Mouse (Mus musculus): ENCODE results near the gene Copb1. TPM values are rescaled to one million over a fixed set of nuclear protein-coding genes. Genes with fewer than 3 reads are reported as not detected.

Gene Copb1
- polyA plus RNA-seq, 1 experiment from 2014 or later, result 129 TPM

GRCm38 (mm10) chr7:114275372-114276004, 21.0 kb upstream of the Copb1 start:
- TF ChIP-seq CTCF (IDR thresholded peaks at IDR 0.05; ENCODE audit: low read depth), result no peak
- peak overlapping the region; percentile 88 for H3K4me3 ChIP-seq (ENCODE audit: low read depth, low read length)
- peak overlapping the region; percentile 31; the same call in 1 of the 2 replicates for H3K27ac ChIP-seq (ENCODE audit: low read depth)
- no peaks in the 10 kb centered on the region for H3K27me3 ChIP-seq (ENCODE audit: insufficient read depth, low read length)
- H3K9me3 ChIP-seq (ENCODE audit: low read depth, low read length), result no peaks in the 10 kb centered on the region
- H3K36me3 ChIP-seq (ENCODE audit: insufficient read depth), result peaks cover 39% of the 10 kb centered on the region
- ATAC-seq (ENCODE audit: insufficient read depth) (peak; percentile 70; the same call in 1 of the 2 replicates), DNase-seq (peak; percentile 8)
- peak overlapping the region; percentile 85 for H3K9ac ChIP-seq
- WGBS, result 1% methylated on average over 24 of the region's 24 CpGs
- H3K4me2 ChIP-seq, result peak overlapping the region; percentile 90
- H3K4me1 ChIP-seq (ENCODE audit: insufficient read depth), result peaks cover 3% of the 10 kb centered on the region; the same call in 1 of the 2 replicates

DNA sequence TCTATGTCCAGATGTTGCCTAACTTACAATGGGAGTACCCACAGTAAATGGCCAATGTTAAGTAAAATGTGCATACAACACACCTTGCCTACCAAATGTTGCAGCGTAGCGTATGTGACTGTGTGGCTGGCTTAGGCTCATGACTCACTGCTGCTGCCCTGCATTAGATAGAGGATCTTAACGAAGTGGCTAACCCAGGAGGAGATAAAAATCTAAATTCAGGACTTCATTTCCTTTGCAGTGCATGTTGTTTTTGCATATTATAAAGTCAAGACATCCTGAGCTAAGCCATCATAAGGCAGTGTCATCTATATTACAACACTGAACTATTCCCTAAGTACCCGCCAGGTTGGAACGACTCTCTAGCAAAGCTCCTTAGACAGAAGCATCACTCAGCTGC, 13.9 kb upstream of the Copb1 start:
- H3K9me3 ChIP-seq (ENCODE audit: low read depth, low read length), result peaks cover 5% of the 10 kb centered on the region; the same call in 1 of the 2 replicates
- no peak for DNase-seq
- no peak for ATAC-seq (ENCODE audit: insufficient read depth)

GRCm38 (mm10) chr7:114251684-114252083, 2.8 kb downstream of the Copb1 start:
- Histone ChIP-seq H3K9ac (no peak overlapping the region), H3K27me3 (ENCODE audit: insufficient read depth, low read length) (no peaks in the 10 kb centered on the region), H3K36me3 (ENCODE audit: insufficient read depth) (peaks cover 54% of the 10 kb centered on the region), H3K4me2 (no peak overlapping the region), H3K9me3 (ENCODE audit: low read depth, low read length) (no peaks in the 10 kb centered on the region), H3K4me3 (ENCODE audit: low read depth, low read length) (no peak overlapping the region), H3K4me1 (ENCODE audit: insufficient read depth) (peaks cover 3% of the 10 kb centered on the region), H3K27ac (ENCODE audit: low read depth) (no peak overlapping the region)
- peak; percentile 40 for TF ChIP-seq CTCF (IDR thresholded peaks at IDR 0.05; ENCODE audit: low read depth)
- ATAC-seq (ENCODE audit: insufficient read depth), result no peak
- peak; percentile 6 for DNase-seq
- WGBS, result 91% methylated on average over 3 of the region's 3 CpGs

More for the DNA sequence above, 13.9 kb upstream of the Copb1 start:
- 95% methylated on average over 5 of the region's 5 CpGs for WGBS
- Histone ChIP-seq H3K27ac (ENCODE audit: low read depth) (no peak overlapping the region), H3K4me3 (ENCODE audit: low read depth, low read length) (no peak overlapping the region), H3K9ac (no peak overlapping the region), H3K4me2 (no peak overlapping the region), H3K27me3 (ENCODE audit: insufficient read depth, low read length) (no peaks in the 10 kb centered on the region), H3K36me3 (ENCODE audit: insufficient read depth) (peaks cover 91% of the 10 kb centered on the region), H3K4me1 (ENCODE audit: insufficient read depth) (no peaks in the 10 kb centered on the region)
- no peak for TF ChIP-seq CTCF (IDR thresholded peaks at IDR 0.05; ENCODE audit: low read depth)

DNA sequence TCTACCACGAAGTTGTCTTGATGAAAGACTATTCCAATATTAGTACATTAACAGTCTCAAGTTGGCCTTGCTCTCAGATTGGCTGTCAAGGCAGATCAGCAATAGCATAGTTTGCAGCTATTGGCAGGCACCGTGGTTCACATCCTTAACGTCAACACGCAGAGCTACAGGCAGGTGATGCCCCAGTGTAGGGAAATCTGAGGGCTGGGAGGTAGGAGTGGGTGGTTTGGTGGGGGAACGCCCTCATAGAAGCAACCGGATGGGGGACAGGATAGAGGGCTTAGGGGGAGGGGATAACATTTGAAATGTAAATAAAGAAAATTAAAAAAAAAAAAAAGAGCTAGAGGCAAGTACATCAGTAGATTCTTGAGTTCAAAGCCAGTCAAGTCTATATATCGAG, 20.5 kb downstream of the Copb1 start:
- H3K9ac ChIP-seq, result no peak overlapping the region
- H3K9me3 ChIP-seq (ENCODE audit: low read depth, low read length), result no peaks in the 10 kb centered on the region
- H3K27ac ChIP-seq (ENCODE audit: low read depth), result no peak overlapping the region
- DNase-seq (no peak), ATAC-seq (ENCODE audit: insufficient read depth) (no peak)
- TF ChIP-seq CTCF (IDR thresholded peaks at IDR 0.05; ENCODE audit: low read depth), result no peak
- H3K4me2 ChIP-seq, result no peak overlapping the region
- 69% methylated on average over 7 of the region's 7 CpGs for WGBS
- H3K4me3 ChIP-seq (ENCODE audit: low read depth, low read length), result no peak overlapping the region
- H3K4me1 ChIP-seq (ENCODE audit: insufficient read depth), result no peaks in the 10 kb centered on the region
- no peaks in the 10 kb centered on the region for H3K27me3 ChIP-seq (ENCODE audit: insufficient read depth, low read length)
- peaks cover 80% of the 10 kb centered on the region for H3K36me3 ChIP-seq (ENCODE audit: insufficient read depth)

DNA sequence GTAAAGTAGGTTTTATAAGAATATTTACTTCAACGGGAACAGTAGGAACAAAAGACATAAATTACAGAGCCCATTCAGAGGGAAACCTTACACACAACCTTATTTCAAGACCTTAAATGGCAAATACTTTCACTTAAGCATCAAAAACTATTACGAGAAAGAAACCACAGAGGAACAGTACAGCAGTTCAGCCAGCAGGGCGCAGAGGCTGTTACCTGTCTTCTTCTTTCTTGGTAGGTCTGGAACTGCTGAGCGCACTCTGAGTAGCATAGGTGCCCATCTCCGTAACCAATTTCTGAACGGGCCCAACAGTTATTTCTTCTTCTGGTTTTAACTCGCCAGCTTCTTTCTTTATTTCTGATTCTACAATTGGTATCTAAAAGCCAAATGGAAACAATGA, 21.5 kb downstream of the Copb1 start:
- DNase-seq (no peak), ATAC-seq (ENCODE audit: insufficient read depth) (no peak)
- no peaks in the 10 kb centered on the region for H3K27me3 ChIP-seq (ENCODE audit: insufficient read depth, low read length)
- H3K4me1 ChIP-seq (ENCODE audit: insufficient read depth), result no peaks in the 10 kb centered on the region
- peak; percentile 28 for TF ChIP-seq CTCF (IDR thresholded peaks at IDR 0.05; ENCODE audit: low read depth)
- no peak overlapping the region for H3K27ac ChIP-seq (ENCODE audit: low read depth)
- H3K9ac ChIP-seq, result no peak overlapping the region
- peaks cover 81% of the 10 kb centered on the region for H3K36me3 ChIP-seq (ENCODE audit: insufficient read depth)
- H3K9me3 ChIP-seq (ENCODE audit: low read depth, low read length), result no peaks in the 10 kb centered on the region
- WGBS, result 88% methylated on average over 7 of the region's 7 CpGs
- no peak overlapping the region for H3K4me3 ChIP-seq (ENCODE audit: low read depth, low read length)
- H3K4me2 ChIP-seq, result no peak overlapping the region

DNA sequence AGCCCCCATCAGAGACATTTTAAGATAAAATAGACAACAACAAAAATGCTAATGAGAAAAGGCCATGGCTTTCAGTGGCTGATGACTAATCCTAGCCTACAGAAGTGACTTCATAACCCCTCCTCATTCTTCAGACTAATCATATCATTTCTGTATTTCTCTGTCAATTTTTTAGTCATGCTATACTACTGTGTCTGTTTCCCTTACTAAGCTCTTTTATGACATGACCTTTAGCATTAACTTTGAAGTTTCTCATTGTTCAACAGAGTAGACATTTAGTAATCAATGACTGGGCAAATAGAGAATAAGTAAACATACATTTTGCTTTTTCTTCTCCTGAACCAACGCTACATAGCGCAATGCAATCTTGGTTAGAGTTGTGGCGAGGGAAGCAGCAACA, 22.7 kb downstream of the Copb1 start:
- ATAC-seq (ENCODE audit: insufficient read depth) (no peak), DNase-seq (no peak)
- Histone ChIP-seq H3K27ac (ENCODE audit: low read depth) (no peak overlapping the region), H3K9me3 (ENCODE audit: low read depth, low read length) (no peaks in the 10 kb centered on the region), H3K4me3 (ENCODE audit: low read depth, low read length) (no peak overlapping the region), H3K9ac (no peak overlapping the region), H3K4me2 (no peak overlapping the region), H3K4me1 (ENCODE audit: insufficient read depth) (no peaks in the 10 kb centered on the region), H3K27me3 (ENCODE audit: insufficient read depth, low read length) (no peaks in the 10 kb centered on the region), H3K36me3 (ENCODE audit: insufficient read depth) (peaks cover 80% of the 10 kb centered on the region)
- 75% methylated on average over 3 of the region's 3 CpGs for WGBS
- no peak for TF ChIP-seq CTCF (IDR thresholded peaks at IDR 0.05; ENCODE audit: low read depth)

DNA sequence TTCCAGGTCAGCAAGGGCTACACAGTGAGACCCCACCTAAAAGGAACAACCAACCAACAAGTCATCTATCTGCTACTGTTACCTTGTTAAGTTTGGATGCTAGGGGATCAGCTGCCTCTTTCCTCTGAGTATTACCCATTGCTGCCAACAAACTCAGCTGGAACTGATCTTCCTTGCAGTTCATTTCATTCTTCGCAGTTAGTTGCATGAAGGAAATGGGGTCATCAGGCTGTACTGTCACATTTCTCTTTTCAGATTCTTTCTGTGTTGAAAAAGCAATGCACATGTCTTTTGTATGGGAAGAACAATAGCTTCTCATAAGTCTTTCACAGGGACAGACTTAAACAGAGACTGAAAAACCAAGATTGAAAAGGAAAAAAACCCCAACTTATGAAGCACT, 28.0 kb downstream of the Copb1 start:
- Histone ChIP-seq H3K4me3 (ENCODE audit: low read depth, low read length) (no peak overlapping the region), H3K4me2 (no peak overlapping the region), H3K4me1 (ENCODE audit: insufficient read depth) (no peaks in the 10 kb centered on the region), H3K27ac (ENCODE audit: low read depth) (no peak overlapping the region), H3K27me3 (ENCODE audit: insufficient read depth, low read length) (no peaks in the 10 kb centered on the region), H3K9me3 (ENCODE audit: low read depth, low read length) (no peaks in the 10 kb centered on the region), H3K9ac (no peak overlapping the region), H3K36me3 (ENCODE audit: insufficient read depth) (peaks cover 68% of the 10 kb centered on the region)
- no peak for TF ChIP-seq CTCF (IDR thresholded peaks at IDR 0.05; ENCODE audit: low read depth)
- DNase-seq (peak; percentile 6), ATAC-seq (ENCODE audit: insufficient read depth) (no peak)
- WGBS, result 84% methylated on average over 1 of the region's 1 CpGs

Data from lung, embryonic 14.5 days (tissue).